Mouse (Mus musculus): Measurements from ENCODE around the gene Creb3l4.

Creb3l4 gene

GRCm38 (mm10) chr3:90190859-90191510, 52.3 kb downstream of the Creb3l4 start:
- DNase-seq (ENCODE audit: low spot score in 2 of 2) = no peak

Measured in spleen, postnatal 14 days (tissue).